Mouse (Mus musculus): ENCODE measurements around the gene Sgsh. TPM values are rescaled to one million over a fixed set of nuclear protein-coding genes. Genes with fewer than 3 reads are reported as not detected.

The Sgsh gene
- total and polyA plus RNA-seq, 2 experiments: 2.1 to 11.9 TPM

- Histone ChIP-seq H3K27me3 (ENCODE audit: control insufficient read depth, insufficient read depth, low read length) (no peaks in the 10 kb centered on the region), H3K27ac (replicated peaks; ENCODE audit: insufficient read depth, low read depth, low read length) (no peak overlapping the region), H3K4me1 (ENCODE audit: control insufficient read depth, insufficient read depth, low read length) (no peaks in the 10 kb centered on the region), H3K36me3 (ENCODE audit: control insufficient read depth, insufficient read depth, low read length) (no peaks in the 10 kb centered on the region), H3K4me3 (ENCODE audit: insufficient read depth, low read depth, low read length) (no peak overlapping the region), H3K79me2 (ENCODE audit: control insufficient read depth, insufficient read depth, low read length) (no peaks in the 10 kb centered on the region), H3K9ac (ENCODE audit: low read depth, low read length) (no peak overlapping the region)
- no peak for DNase-seq (ENCODE audit: extremely low read depth, low read depth, low spot score)
- WGBS: 51% methylated on average over 17 of the region's 17 CpGs
- TF ChIP-seq CTCF (IDR thresholded peaks at IDR 0.05; ENCODE audit: low read depth, low read length) (no peak), POLR2A (IDR thresholded peaks at IDR 0.05; ENCODE audit: extremely low read depth, insufficient read depth, low read length) (no peak)
Measured at GRCm38 (mm10) chr11:119314252-119314936, 40.9 kb downstream of the Sgsh start.

- 34% methylated on average over 10 of the region's 10 CpGs for WGBS
- Histone ChIP-seq H3K27me3 (ENCODE audit: control insufficient read depth, insufficient read depth, low read length) (no peaks in the 10 kb centered on the region), H3K27ac (replicated peaks; ENCODE audit: insufficient read depth, low read depth, low read length) (no peak overlapping the region), H3K36me3 (ENCODE audit: control insufficient read depth, insufficient read depth, low read length) (no peaks in the 10 kb centered on the region), H3K4me3 (ENCODE audit: insufficient read depth, low read depth, low read length) (no peak overlapping the region), H3K9ac (ENCODE audit: low read depth, low read length) (no peak overlapping the region), H3K79me2 (ENCODE audit: control insufficient read depth, insufficient read depth, low read length) (no peaks in the 10 kb centered on the region), H3K4me1 (ENCODE audit: control insufficient read depth, insufficient read depth, low read length) (no peaks in the 10 kb centered on the region)
- TF ChIP-seq POLR2A (IDR thresholded peaks at IDR 0.05; ENCODE audit: extremely low read depth, insufficient read depth, low read length) (no peak), CTCF (IDR thresholded peaks at IDR 0.05; ENCODE audit: low read depth, low read length) (no peak)
- no peak for DNase-seq (ENCODE audit: extremely low read depth, low read depth, low spot score)
Measured at GRCm38 (mm10) chr11:119310621-119311020, 44.7 kb downstream of the Sgsh start.

- no peak for DNase-seq (ENCODE audit: extremely low read depth, low read depth, low spot score)
- Histone ChIP-seq H3K27ac (replicated peaks; ENCODE audit: insufficient read depth, low read depth, low read length) (no peak overlapping the region), H3K27me3 (ENCODE audit: control insufficient read depth, insufficient read depth, low read length) (no peaks in the 10 kb centered on the region)
Measured at GRCm38 (mm10) chr11:119307916-119308315, 47.4 kb downstream of the Sgsh start.

GRCm38 (mm10) chr11:119307658-119307867 lies 47.8 kb downstream of the Sgsh start, which contains the start of gene Card14:
Card14 (plus strand) TSS chr11:119307768.
- H3K27me3 ChIP-seq (ENCODE audit: control insufficient read depth, insufficient read depth, low read length): no peaks in the 10 kb centered on the region
- DNase-seq (ENCODE audit: extremely low read depth, low read depth, low spot score): no peak
- WGBS: 59% methylated on average over 1 of the region's 1 CpGs
- H3K36me3 ChIP-seq (ENCODE audit: control insufficient read depth, insufficient read depth, low read length): no peaks in the 10 kb centered on the region
- no peak within 1 kb of the TSS for H3K4me3 ChIP-seq (ENCODE audit: insufficient read depth, low read depth, low read length)
- H3K27ac ChIP-seq (replicated peaks; ENCODE audit: insufficient read depth, low read depth, low read length): no peak within 1 kb of the TSS
- no peaks in the 10 kb centered on the region for H3K4me1 ChIP-seq (ENCODE audit: control insufficient read depth, insufficient read depth, low read length)
- no peaks in the 10 kb centered on the region for H3K79me2 ChIP-seq (ENCODE audit: control insufficient read depth, insufficient read depth, low read length)
- TF ChIP-seq POLR2A (IDR thresholded peaks at IDR 0.05; ENCODE audit: extremely low read depth, insufficient read depth, low read length) (no peak), CTCF (IDR thresholded peaks at IDR 0.05; ENCODE audit: low read depth, low read length) (no peak)
- H3K9ac ChIP-seq (ENCODE audit: low read depth, low read length): no peak within 1 kb of the TSS

More at GRCm38 (mm10) chr11:119307916-119308315, 47.4 kb downstream of the Sgsh start:
- H3K79me2 ChIP-seq (ENCODE audit: control insufficient read depth, insufficient read depth, low read length): no peaks in the 10 kb centered on the region
- no peaks in the 10 kb centered on the region for H3K36me3 ChIP-seq (ENCODE audit: control insufficient read depth, insufficient read depth, low read length)
- 51% methylated on average over 11 of the region's 11 CpGs for WGBS
- no peak overlapping the region for H3K4me3 ChIP-seq (ENCODE audit: insufficient read depth, low read depth, low read length)
- no peaks in the 10 kb centered on the region for H3K4me1 ChIP-seq (ENCODE audit: control insufficient read depth, insufficient read depth, low read length)
- H3K9ac ChIP-seq (ENCODE audit: low read depth, low read length): no peak overlapping the region
- no peak for TF ChIP-seq CTCF (IDR thresholded peaks at IDR 0.05; ENCODE audit: low read depth, low read length)
- no peak for TF ChIP-seq POLR2A (IDR thresholded peaks at IDR 0.05; ENCODE audit: extremely low read depth, insufficient read depth, low read length)

- Histone ChIP-seq H3K27me3 (ENCODE audit: control insufficient read depth, insufficient read depth, low read length) (no peaks in the 10 kb centered on the region), H3K9ac (ENCODE audit: low read depth, low read length) (no peak overlapping the region), H3K79me2 (ENCODE audit: control insufficient read depth, insufficient read depth, low read length) (no peaks in the 10 kb centered on the region), H3K4me3 (ENCODE audit: insufficient read depth, low read depth, low read length) (no peak overlapping the region), H3K4me1 (ENCODE audit: control insufficient read depth, insufficient read depth, low read length) (no peaks in the 10 kb centered on the region), H3K36me3 (ENCODE audit: control insufficient read depth, insufficient read depth, low read length) (no peaks in the 10 kb centered on the region), H3K27ac (replicated peaks; ENCODE audit: insufficient read depth, low read depth, low read length) (no peak overlapping the region)
- WGBS: 74% methylated on average over 13 of the region's 13 CpGs
- no peak for TF ChIP-seq CTCF (IDR thresholded peaks at IDR 0.05; ENCODE audit: low read depth, low read length)
- no peak for TF ChIP-seq POLR2A (IDR thresholded peaks at IDR 0.05; ENCODE audit: extremely low read depth, insufficient read depth, low read length)
- DNase-seq (ENCODE audit: extremely low read depth, low read depth, low spot score): no peak
Measured at GRCm38 (mm10) chr11:119306762-119307657, 48.3 kb downstream of the Sgsh start.
